Mouse (Mus musculus) gastrocnemius, postnatal 36 days (tissue): ENCODE data around the gene Olfr1022. TPM values are rescaled to one million over a fixed set of nuclear protein-coding genes. Genes with fewer than 3 reads are reported as not detected.

Source experiments
- DNase-seq, 2 experiments: peaks; one replicate each; pipeline ENCODE4 v3.0.0; 2022
- intact Hi-C: fragments of 180-260 bp; cut with DNase I; formaldehyde crosslinking; loops from one replicate; pipeline ENCODE4 v1.15.1; 2025
- long read RNA-seq, 2 experiments: library from polyadenylated mRNA; stranded (forward); transcript quantifications; one replicate each; pipeline ENCODE4 v2.0.0; 2021
- total RNA-seq, 2 experiments: library from RNA; stranded (reverse); gene quantifications; 2 replicates each; pipeline ENCODE4 v1.2.3; 2021

The Olfr1022 gene
- total RNA-seq = not detected
- long read RNA-seq, experiment 1 = 0 reads
- long read RNA-seq, experiment 2 = 0 reads

DNA sequence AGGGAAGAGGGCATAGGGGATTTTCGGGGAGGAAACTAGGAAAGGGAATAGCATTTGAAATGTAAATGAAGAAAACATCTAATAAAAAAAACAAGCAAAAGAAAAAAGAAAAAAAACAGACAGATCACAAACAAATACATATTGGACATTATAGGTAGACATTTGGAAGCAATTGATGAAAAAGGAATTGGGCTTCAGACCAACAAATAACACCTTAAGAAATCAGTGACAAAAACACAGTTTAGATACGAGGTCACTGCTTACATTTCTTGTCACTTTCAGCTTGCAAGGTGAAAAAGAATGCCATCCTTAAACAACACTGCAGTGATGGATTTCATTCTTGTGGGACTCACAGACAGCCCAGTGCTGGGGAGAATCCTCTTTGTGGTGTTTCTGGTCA, at the start of gene Olfr1022:
TSS of gene Olfr1022 (plus strand) at position 301 of the 400 bp plus-strand sequence.
- intact Hi-C loops = no loop called here
- DNase-seq = no peak

DNA sequence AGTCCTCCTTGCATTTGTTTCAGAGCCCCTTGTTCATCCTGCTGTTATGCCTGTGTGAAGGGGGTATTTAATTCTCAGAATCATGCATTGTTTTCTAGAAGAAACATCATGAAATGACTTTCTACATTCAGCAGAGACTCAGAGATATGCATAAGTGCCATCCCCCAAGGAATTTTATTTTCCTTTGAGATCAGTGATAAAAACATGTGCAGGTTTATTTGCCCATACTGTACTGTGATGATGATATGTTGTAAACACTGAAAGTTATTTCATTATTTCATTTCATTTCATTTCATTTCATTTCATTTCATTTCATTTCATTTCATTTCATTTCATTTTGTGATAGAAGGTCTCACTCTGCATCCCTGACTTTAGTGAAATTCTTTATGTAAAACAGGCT, 23.0 kb upstream of the Olfr1022 start, which contains the start of gene Olfr1019:
TSS of gene Olfr1019 (minus strand) at position 101 of the 400 bp plus-strand sequence.
- intact Hi-C loops = no loop called here
- DNase-seq = no peak

DNA sequence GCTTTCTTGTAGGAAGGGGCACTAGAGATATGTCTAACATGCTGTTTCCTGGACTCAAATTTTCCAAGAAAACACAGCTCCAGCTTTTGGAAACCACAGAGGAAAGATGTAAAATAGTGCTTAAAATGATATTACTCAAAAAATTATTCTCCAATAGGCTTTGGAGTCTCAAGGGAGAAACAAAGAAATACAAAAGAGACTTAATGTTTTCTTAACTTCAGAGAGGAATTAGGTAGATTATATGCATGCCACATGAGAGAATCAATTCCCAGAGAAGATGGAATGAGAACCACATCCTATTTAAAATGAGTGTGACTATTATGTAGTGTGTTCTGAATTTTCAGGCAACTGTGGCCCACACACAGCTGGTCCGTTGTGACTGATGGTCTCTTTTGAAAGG, 21.7 kb upstream of the Olfr1022 start, which contains the start of gene Olfr1020:
TSS of gene Olfr1020 (plus strand) at position 301 of the 400 bp plus-strand sequence.
- DNase-seq = no peak
- intact Hi-C loops = no loop called here

DNA sequence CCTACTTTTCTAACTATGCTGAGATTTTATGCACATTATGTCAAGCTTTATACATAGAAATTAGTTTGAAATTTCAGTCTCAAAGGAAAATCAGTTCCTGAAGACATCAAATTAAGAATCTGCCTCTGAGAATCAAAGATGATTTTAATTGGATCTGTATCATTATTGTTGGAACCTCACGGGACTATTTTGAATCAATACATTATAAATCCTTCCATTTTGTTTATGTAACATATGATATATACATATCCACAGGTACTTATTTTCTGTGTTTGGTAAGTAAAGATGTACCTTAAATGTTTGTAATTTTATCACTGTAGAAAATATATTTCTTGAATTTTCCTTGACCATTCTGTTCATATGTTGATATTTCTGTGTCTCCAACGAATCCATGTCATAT, 16.9 kb downstream of the Olfr1022 start, which contains the start of gene Olfr1023:
TSS of gene Olfr1023 (plus strand) at position 301 of the 400 bp plus-strand sequence.
- intact Hi-C loops = no loop called here
- DNase-seq = no peak

DNA sequence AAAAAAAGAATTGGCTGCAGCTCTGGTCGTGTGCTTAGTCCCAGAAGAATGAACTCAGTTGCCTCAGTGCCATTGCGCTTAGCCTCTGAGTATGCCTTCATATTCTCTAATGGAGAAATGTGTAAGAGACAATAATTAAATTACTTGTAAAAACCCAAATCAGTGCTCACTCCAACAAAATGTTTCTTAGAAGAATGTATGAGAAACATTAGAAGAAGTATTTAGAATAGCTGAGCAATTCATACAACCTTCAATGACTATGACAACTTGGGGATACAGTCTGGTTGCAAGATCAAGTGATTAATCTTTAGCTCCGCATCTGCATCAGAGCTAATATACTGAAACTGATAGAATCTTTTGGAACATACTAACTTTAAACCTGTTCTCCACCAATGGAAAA, 36.6 kb downstream of the Olfr1022 start, which contains the start of gene Olfr1024:
TSS of gene Olfr1024 (minus strand) at position 101 of the 400 bp plus-strand sequence.
- intact Hi-C loops = no loop called here
- no peak for DNase-seq

DNA sequence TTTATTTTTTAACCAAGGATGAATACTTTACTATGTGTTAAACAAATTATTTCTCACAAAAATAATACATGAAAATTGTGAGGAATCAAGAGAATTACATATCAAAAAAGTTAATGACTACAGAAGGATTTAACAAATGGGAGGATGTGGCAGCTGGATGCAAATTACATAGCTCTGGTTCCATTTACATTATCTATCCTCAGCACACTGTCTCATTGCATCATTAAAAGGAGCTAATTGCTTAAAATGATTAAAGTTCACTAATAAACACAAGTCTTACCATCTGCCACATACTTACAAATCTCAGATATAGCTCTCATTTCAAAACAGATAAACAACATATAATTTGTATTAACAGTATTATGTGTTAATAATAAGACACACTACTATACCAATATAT, 44.8 kb downstream of the Olfr1022 start:
- DNase-seq = no peak
- intact Hi-C loops = no loop called here

DNA sequence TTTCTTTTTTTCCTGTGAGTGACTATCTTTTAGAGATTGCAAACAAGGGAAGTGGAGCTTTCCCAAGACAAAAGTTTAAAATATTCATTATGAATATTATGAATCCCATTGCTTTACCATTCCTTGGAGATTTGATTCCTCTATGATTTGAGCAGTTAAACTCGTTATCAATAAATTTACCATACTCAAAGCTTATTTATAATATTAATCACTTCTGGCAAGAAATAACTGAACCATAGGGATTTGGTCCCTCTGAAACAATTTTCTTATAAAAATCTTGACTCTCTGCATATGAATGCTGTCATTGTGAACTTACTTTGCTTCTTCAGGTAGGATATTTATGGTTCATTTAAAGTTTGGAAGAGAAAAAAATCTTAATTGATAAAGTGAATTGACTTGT, 46.5 kb downstream of the Olfr1022 start, which contains the start of gene Olfr1025-ps1:
TSS of gene Olfr1025-ps1 (plus strand) at position 301 of the 400 bp plus-strand sequence.
- DNase-seq = no peak

More for the DNA sequence above, 46.5 kb downstream of the Olfr1022 start, which contains the start of gene Olfr1025-ps1:
- intact Hi-C loops = no loop called here

Other genes starting within 250 kb of the Olfr1022 start
- not detected for gene Olfr1002, start 217.9 kb upstream of the Olfr1022 start, total RNA-seq
- not detected for gene Olfr154, start 204.1 kb upstream of the Olfr1022 start, total RNA-seq
- gene Olfr1006, start 189.8 kb upstream of the Olfr1022 start, total RNA-seq = not detected
- not detected for gene Olfr1008, start 179.2 kb upstream of the Olfr1022 start, total RNA-seq
- gene Olfr1009, start 153.2 kb upstream of the Olfr1022 start, total RNA-seq = not detected
- not detected for gene Olfr1012, start 105.8 kb upstream of the Olfr1022 start, total RNA-seq
- not detected for gene Olfr1013, start 101.5 kb upstream of the Olfr1022 start, total RNA-seq
- gene Olfr1014, start 95.9 kb upstream of the Olfr1022 start, total RNA-seq = not detected
- gene Olfr1015, start 86.6 kb upstream of the Olfr1022 start, total RNA-seq = not detected
- not detected for gene Olfr1016, start 66.0 kb upstream of the Olfr1022 start, total RNA-seq
- not detected for gene Olfr1018, start 50.1 kb upstream of the Olfr1022 start, total RNA-seq
- gene Olfr1019, start 23.1 kb upstream of the Olfr1022 start, total RNA-seq = not detected
- gene Olfr1020, start 21.6 kb upstream of the Olfr1022 start, total RNA-seq = not detected
- gene Olfr1023, start 17.0 kb downstream of the Olfr1022 start, total RNA-seq = not detected
- not detected for gene Olfr1024, start 36.5 kb downstream of the Olfr1022 start, total RNA-seq
- gene Olfr1025-ps1, start 46.6 kb downstream of the Olfr1022 start, total RNA-seq = not detected
- not detected for gene Olfr1026, start 53.0 kb downstream of the Olfr1022 start, total RNA-seq
- gene Olfr1028, start 81.8 kb downstream of the Olfr1022 start, total RNA-seq = not detected
- gene Olfr1029, start 105.3 kb downstream of the Olfr1022 start, total RNA-seq = not detected
- not detected for gene Olfr1030, start 110.7 kb downstream of the Olfr1022 start, total RNA-seq
- gene Olfr1031, start 121.7 kb downstream of the Olfr1022 start, total RNA-seq = not detected
- not detected for gene Olfr1032, start 136.9 kb downstream of the Olfr1022 start, total RNA-seq
- under 1 TPM in 1 of 2 experiments, not detected in 1; 0.08 TPM for gene Olfr1033, start 152.0 kb downstream of the Olfr1022 start, total RNA-seq
- not detected for gene Olfr1034, start 177.3 kb downstream of the Olfr1022 start, total RNA-seq
- not detected for gene Olfr1036, start 205.4 kb downstream of the Olfr1022 start, total RNA-seq
- gene Olfr1037, start 218.8 kb downstream of the Olfr1022 start, total RNA-seq = not detected